Mouse (Mus musculus): ENCODE results near the gene Tex52.
"Not testable (repeated sequence)": the region's sequence is repeated elsewhere in the genome, so short reads cannot be mapped to it uniquely, and the experiment has no call there.

The Tex52 gene

DNA sequence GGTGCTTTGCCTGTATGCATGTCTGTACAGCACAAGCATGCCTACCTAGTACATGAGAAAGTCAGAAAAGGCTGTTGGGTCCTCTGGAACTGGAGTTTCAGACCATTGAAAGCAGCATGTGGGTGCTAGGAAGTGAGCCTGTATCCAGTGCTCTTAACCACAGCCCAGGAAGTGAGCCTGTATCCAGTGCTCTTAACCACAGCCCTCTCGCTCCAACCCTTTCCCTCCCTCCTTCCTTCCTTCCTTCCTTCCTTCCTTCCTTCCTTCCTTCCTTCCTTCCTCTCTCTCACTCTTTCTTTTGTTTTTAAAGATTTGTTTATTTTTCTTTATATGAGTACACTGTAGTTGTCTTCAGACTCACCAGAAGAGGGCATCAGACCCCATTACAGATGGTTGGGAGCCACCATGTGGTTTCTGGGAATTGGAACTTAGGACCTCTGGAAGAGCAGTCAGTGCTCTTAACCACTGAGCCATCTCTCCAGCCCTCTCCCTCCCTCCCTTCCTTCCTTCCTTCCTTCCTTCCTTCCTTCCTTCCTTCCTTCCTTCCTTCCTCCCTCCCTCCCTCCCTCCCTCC lies 5.4 kb downstream of the Tex52 start:
- DNase-seq (ENCODE audit: low read depth): not testable (repeated sequence)

GRCm38 (mm10) chr6:128381254-128381653 lies 6.0 kb downstream of the Tex52 start:
- no peak for DNase-seq (ENCODE audit: low read depth)

DNA sequence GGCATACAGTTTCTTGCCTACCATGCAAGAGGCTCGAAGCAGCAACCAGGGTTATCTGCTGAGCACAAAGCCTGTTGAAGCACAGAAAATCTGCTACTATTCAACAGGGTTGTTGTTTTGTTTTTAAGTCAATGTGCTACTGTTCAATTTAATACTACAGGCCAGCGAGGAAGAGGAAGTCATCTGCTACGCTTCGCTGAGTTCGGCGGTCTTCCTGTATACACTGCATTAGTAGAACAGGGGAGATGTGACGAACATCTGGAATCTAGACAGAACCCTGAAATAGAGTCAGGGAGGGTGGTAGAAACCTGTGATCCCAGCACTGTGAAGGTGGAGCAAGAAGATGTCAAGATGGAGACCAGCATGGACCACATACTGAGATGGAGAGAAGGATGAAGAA lies 8.5 kb downstream of the Tex52 start:
- DNase-seq (ENCODE audit: low read depth): no peak

DNA sequence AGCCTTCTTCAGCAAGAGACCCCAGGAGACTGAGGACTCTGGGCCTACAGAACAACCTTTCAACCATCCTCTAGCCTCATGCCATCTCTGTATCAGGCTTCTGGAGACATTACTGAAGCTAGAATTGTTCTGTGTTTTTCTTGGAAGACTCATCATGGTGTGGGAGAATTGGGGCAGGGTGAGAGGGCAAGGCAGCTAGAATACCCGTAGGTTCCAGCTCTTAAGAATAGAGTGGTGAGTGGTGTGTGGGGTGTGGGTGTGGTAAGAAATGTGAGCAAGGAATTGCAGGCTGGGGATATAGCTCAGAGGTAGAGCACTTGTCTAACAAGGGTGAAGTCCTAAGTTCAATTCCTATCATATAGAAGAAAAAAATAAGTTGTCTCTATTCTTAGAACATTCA lies 9.8 kb downstream of the Tex52 start:
- no peak for DNase-seq (ENCODE audit: low read depth)

- DNase-seq (ENCODE audit: low read depth): no peak
These were observed 13.9 kb downstream of the Tex52 start for GRCm38 (mm10) chr6:128389185-128389584.

GRCm38 (mm10) chr6:128390683-128391082 lies 15.4 kb downstream of the Tex52 start:
- DNase-seq (ENCODE audit: low read depth): no peak

DNA sequence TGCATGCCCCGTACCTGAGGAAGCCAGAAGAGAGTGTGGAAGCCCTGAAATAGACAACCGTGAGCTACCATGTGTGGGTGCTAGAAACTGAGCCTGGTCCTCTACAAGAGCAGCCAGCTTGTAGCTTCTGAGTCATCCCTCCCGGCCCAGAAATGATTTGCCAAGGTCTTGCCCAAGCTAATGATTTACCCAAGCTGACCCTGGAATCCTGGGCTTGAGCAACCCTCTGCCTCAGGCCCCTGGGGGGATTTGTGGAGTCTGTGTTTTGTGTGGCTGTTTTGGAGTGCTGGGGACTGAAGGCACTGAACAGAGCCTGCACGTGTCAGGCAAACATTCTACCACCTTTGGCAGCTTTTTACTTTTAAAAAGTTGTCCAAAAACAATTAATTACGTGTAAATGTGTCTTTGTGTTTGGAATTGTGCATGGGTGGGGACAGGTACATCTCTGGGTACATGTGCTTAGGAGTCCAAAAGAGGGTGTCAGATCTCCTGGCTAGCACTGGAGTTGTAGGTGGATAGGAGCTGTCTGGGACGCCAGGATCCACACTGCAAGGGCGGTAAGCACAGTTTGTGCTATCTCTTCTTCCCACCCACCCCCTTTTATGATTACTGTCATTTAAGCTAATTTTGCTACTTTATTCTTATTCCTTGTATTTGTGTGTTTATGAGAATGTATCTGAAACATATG lies 22.5 kb downstream of the Tex52 start:
- DNase-seq (ENCODE audit: low read depth): no peak

- no peak for DNase-seq (ENCODE audit: low read depth)
These were observed 23.7 kb downstream of the Tex52 start, which contains the start of gene Nrip2 for GRCm38 (mm10) chr6:128398996-128399395. TSS of gene Nrip2 (plus strand) at chr6:128399296.

DNA sequence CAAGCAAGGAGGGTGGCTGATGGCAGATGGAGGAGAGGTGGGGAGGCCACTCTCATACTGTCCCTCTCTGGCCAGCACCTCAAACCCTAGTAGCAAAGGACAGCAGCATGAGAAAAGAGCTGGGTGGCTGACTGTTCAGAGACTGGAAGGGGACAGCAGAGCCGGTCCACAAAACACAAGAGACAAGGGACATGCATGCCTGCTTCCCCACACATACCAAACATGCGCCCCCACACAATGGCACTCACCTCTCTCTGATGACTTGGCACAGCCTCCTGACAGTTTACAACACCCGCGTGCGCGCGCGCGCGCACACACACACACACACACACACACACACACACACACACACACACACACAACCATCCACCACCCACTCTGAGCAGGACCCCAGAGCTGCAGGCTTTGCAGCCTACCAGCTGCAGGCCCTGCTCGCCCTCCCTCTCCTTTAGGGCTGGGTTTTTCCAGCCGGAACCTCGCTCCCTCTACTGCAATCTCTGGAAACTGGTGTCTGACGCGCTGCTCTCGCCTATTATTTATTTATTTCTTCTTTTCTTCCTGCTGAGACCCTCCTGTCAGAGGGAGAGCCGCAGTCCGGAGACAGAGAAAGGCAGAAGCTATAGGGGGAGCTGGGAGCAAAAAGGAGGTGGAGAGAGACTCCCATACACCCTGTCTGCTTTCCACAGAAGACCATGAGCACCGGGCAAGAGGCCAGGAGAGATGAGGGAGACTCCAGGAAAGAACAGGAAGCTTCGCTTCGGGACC lies 24.3 kb downstream of the Tex52 start:
- DNase-seq (ENCODE audit: low read depth): no peak

- no peak for DNase-seq (ENCODE audit: low read depth)
These were observed 29.5 kb downstream of the Tex52 start for GRCm38 (mm10) chr6:128404708-128405107.

GRCm38 (mm10) chr6:128408544-128409125 lies 33.4 kb downstream of the Tex52 start:
- no peak for DNase-seq (ENCODE audit: low read depth)

DNA sequence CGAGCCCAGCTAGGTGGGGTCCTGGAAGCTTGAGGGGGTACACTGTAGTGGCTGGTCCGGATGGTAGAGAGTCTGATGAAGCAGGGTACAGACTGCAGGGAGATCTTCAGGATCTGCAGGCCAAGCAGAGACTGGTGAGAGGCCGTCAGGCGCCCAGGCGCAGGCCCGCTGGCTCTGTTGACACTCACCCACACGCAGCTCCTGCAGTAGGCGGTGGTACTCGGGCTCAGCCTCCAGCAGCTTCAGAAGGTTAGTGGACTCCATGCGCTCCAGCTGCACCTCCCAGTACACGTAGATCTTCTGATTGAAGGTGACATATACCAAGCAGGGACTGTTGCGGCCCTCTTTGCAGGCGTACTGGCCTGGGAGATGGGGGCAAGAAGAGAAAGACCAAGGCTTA lies 35.0 kb downstream of the Tex52 start:
- DNase-seq (ENCODE audit: low read depth): no peak

- peak; percentile 59 for DNase-seq (ENCODE audit: low read depth)
These were observed 35.9 kb downstream of the Tex52 start for GRCm38 (mm10) chr6:128411115-128411514.

DNA sequence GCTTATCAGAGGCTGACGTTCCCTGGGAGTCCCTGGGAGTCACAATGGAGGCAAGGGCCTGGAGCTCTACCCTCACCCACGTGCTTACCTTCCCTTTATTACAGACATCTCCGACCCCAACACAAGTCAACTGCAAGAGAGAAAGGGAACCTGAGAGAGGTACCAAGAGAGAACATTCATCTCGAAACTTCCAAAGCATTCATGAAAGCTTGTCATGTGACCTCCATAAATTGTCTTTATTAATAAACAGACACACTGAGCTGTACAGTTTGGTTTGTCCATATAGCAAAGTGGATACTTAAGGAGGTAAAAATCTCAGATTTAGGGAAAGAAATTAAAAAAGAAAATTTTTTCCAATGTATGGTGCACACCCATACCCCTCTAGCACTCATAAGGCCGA lies 40.9 kb downstream of the Tex52 start:
- DNase-seq (ENCODE audit: low read depth): no peak

- DNase-seq (ENCODE audit: low read depth): no peak
These were observed 42.8 kb downstream of the Tex52 start for GRCm38 (mm10) chr6:128418076-128418475.

GRCm38 (mm10) chr6:128421036-128421435 lies 45.8 kb downstream of the Tex52 start:
- no peak for DNase-seq (ENCODE audit: low read depth)

GRCm38 (mm10) chr6:128421480-128421879 lies 46.2 kb downstream of the Tex52 start:
- no peak for DNase-seq (ENCODE audit: low read depth)

GRCm38 (mm10) chr6:128423496-128424268 lies 48.4 kb downstream of the Tex52 start:
- peak; percentile 13 for DNase-seq (ENCODE audit: low read depth)

DNA sequence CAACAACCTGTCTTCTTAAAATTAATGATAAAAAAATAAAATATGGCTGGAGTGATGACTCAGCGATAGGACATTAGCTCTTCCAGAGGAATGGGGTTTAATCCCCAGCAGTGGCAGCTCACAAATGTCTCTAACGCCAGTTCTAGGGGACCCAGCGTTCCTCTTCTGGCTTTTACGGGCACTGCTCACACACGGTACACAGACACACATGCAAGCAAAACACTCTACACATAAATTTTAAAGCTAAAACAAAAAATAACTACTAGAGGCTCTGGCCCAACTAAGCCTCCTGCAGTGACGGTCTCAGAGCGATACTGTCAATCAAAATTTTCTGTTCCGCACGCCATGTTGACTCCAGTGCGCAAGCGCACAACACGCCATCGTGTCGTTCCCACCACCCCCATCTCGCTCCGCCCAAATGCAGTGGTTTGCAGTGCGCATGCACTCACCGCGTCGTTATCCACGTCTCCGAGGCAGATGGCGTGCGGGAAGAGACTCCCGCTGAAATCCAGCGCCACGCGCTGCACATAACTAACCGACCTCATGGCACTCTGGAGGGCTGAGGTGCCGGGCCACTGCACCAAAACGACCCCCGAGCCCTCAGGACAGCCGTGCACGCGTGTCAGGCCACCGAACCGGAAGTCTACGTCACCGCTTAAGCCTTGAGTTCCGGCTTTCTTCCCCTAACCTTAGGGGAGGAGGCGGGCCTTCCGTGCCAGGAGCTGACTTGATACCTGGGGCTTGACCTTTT lies 49.2 kb downstream of the Tex52 start, which contains the start of gene Itfg2:
Gene Itfg2, minus strand, starts transcription at position 663 of the 751 bp plus-strand sequence.
- peak; percentile 92 for DNase-seq (ENCODE audit: low read depth)

DNA sequence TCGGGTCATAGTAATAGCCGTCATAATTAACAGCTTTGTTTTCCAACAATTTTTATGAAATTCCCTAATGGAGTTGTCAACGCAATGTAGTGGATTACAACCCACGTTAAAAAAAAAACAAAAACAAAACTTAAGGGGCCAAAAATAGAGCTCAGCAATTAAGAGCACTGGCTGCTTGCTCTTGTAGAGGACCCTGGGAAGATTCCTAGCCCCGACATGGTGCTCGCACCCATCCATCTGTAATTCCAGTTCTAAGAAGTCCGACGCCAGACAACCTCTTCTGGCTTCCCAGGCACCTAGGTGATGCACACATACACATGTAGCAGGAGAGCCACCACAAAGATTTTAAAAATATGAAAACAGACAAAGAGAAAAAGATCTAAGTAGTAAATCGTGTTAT lies 49.8 kb downstream of the Tex52 start:
- DNase-seq (ENCODE audit: low read depth): no peak

DNA sequence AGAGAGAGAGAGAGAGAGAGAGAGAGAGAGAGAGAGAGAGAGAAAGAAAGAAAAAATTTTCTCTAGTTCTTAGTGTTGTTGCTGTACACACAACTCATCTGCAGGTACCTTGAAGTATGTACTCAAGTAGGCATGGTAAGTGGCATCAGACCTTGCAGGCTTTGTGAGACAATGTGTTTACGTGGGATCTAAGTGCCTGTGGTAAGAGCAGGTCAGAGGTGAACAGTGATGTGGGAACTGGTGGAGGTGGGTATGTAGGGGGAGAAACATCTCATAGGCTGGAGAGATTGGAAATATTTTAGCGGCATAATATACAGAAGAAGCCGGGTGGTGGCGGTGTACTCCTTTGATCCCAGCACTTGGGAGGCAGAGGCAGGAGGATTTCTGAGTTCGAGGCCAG lies 52.3 kb downstream of the Tex52 start:
- no peak for DNase-seq (ENCODE audit: low read depth)

All from c-Kit-positive CD71-negative TER-119-negative erythroid progenitor cells, embryonic 14.5 days (primary cell).